Mouse (Mus musculus) liver, adult 2 months (tissue): ENCODE data around the gene Rpa3.

Source experiments
- CTCF ChIP-seq: fragments of 200-500 bp; IDR thresholded peaks from 2 replicates; pipeline ENCODE4 v1.5.1; 2011; ENCODE audit warnings: low read depth, low read length, control low read depth
- POLR2A ChIP-seq: fragments of 200-500 bp; IDR thresholded peaks from 2 replicates; pipeline ENCODE4 v1.6.1; 2011; ENCODE audit warnings: low read length, control low read depth; ENCODE audit not compliant: insufficient read depth; ENCODE audit errors: extremely low read depth

- peak; percentile 21; the same call in 1 of the 2 replicates for TF ChIP-seq CTCF
- no peak for TF ChIP-seq POLR2A
These were observed 19.5 kb upstream of the Rpa3 start for GRCm38 (mm10) chr6:8278426-8279002.
